Mouse (Mus musculus) MEL (cell line): ENCODE data around the gene Foxd2. TPM values are rescaled to one million over a fixed set of nuclear protein-coding genes. Genes with fewer than 3 reads are reported as not detected.

Experiments
- DNase-seq: peaks from one replicate; pipeline ENCODE4 v3.0.0; 2011; ENCODE audit warnings: low read depth, low spot score
- H3K27ac ChIP-seq: 2 replicates; pipeline ENCODE4 v1.5.1; 2012; ENCODE audit warnings: low read depth, mild to moderate bottlenecking, control low read depth, low read length, moderate library complexity; ENCODE audit not compliant: control insufficient read depth
- H3K27me3 ChIP-seq, 2 experiments: fragments of 150-350 bp in 1 of 2; sonication (generic) in 1 of 2; 2 replicates each; pipeline ENCODE4 v1.6.1; 2012; ENCODE audit warnings: low read length in 2 of 2, mild to moderate bottlenecking in 2 of 2, improper control_type of control experiment in 1 of 2, moderate library complexity in 1 of 2; ENCODE audit not compliant: insufficient read depth in 2 of 2, control insufficient read depth in 1 of 2
- H3K36me3 ChIP-seq, 2 experiments: 2 replicates each; pipeline ENCODE4 v1.6.1; 2012 to 2014; ENCODE audit warnings: low read length in 2 of 2, improper control_type of control experiment in 1 of 2, inconsistent platforms in 1 of 2, mild to moderate bottlenecking in 1 of 2; ENCODE audit not compliant: insufficient read depth in 2 of 2, control insufficient read depth in 1 of 2
- H3K4me1 ChIP-seq, 2 experiments: fragments of 150-350 bp in 1 of 2; sonication (generic) in 1 of 2; 2 replicates each; pipeline ENCODE4 v1.6.1; 2012; ENCODE audit warnings: low read length in 2 of 2, improper control_type of control experiment in 1 of 2, mild to moderate bottlenecking in 1 of 2; ENCODE audit not compliant: insufficient read depth in 2 of 2, control insufficient read depth in 1 of 2
- H3K4me3 ChIP-seq, 2 experiments: fragments of 150-350 bp in 1 of 2; sonication (generic) in 1 of 2; 2 replicates each; pipeline ENCODE4 v1.5.1; 2012; ENCODE audit warnings: low read depth in 2 of 2, low read length in 2 of 2, mild to moderate bottlenecking in 2 of 2, moderate library complexity in 2 of 2, control low read depth in 1 of 2, improper control_type of control experiment in 1 of 2; ENCODE audit not compliant: control insufficient read depth in 1 of 2, insufficient read depth in 1 of 2
- H3K79me2 ChIP-seq: 2 replicates; pipeline ENCODE4 v1.6.1; 2012; ENCODE audit warnings: mild to moderate bottlenecking, low read length, moderate library complexity; ENCODE audit not compliant: control insufficient read depth, poor library complexity, insufficient read depth
- H3K9ac ChIP-seq: 2 replicates; pipeline ENCODE4 v1.6.1; 2012; ENCODE audit warnings: low read depth, mild to moderate bottlenecking, control low read depth, low read length, moderate library complexity; ENCODE audit not compliant: control insufficient read depth, poor library complexity, severe bottlenecking
- H3K9me3 ChIP-seq: fragments of 150-350 bp; sonication (generic); replicated peaks from 2 replicates; pipeline ENCODE4 v1.6.1; 2012; ENCODE audit warnings: mild to moderate bottlenecking, low read length, improper control_type of control experiment, moderate library complexity; ENCODE audit not compliant: insufficient read depth
- CHD2 ChIP-seq: IDR thresholded peaks from 2 replicates; pipeline ENCODE4 v1.6.1; 2011; ENCODE audit warnings: low read length, improper control_type of control experiment
- CTCF ChIP-seq, 3 experiments: IDR thresholded peaks in 2 of 3; conservative IDR thresholded peaks in 1 of 3; 2 replicates each; pipeline ENCODE4 v1.5.1; 2011 to 2012; ENCODE audit warnings: low read length in 3 of 3, low read depth in 2 of 3, mild to moderate bottlenecking in 2 of 3, improper control_type of control experiment in 1 of 3, inconsistent platforms in 1 of 3, mixed read lengths in 1 of 3, moderate library complexity in 1 of 3; ENCODE audit not compliant: control insufficient read depth in 1 of 3, insufficient read depth in 1 of 3, poor library complexity in 1 of 3, severe bottlenecking in 1 of 3
- GATA1 ChIP-seq: IDR thresholded peaks from 2 replicates; pipeline ENCODE4 v1.6.1; 2011; ENCODE audit warnings: low read depth, low read length, improper control_type of control experiment
- HCFC1 ChIP-seq: IDR thresholded peaks from 2 replicates; pipeline ENCODE4 v1.6.1; 2012; ENCODE audit warnings: low read depth, mild to moderate bottlenecking, inconsistent platforms, low read length, improper control_type of control experiment, moderate library complexity
- MAFK ChIP-seq: IDR thresholded peaks from 2 replicates; pipeline ENCODE4 v1.6.1; 2011; ENCODE audit warnings: low read depth, mild to moderate bottlenecking, low read length, improper control_type of control experiment, borderline replicate concordance
- MAZ ChIP-seq: IDR thresholded peaks from 2 replicates; pipeline ENCODE4 v1.6.1; 2012; ENCODE audit warnings: low read depth, mild to moderate bottlenecking, inconsistent platforms, low read length, improper control_type of control experiment
- MYB ChIP-seq: IDR thresholded peaks from 2 replicates; pipeline ENCODE4 v1.6.1; 2011; ENCODE audit warnings: mild to moderate bottlenecking, low read depth, low read length, improper control_type of control experiment
- MYC ChIP-seq: IDR thresholded peaks from 2 replicates; pipeline ENCODE4 v1.6.1; 2011; ENCODE audit warnings: low read depth, mild to moderate bottlenecking, low read length, improper control_type of control experiment, moderate library complexity
- NELFE ChIP-seq: IDR thresholded peaks from 2 replicates; pipeline ENCODE4 v1.6.1; 2011; ENCODE audit warnings: low read depth, low read length, improper control_type of control experiment
- NRF1 ChIP-seq: IDR thresholded peaks from 2 replicates; pipeline ENCODE4 v1.6.1; 2014; ENCODE audit warnings: low read depth, mild to moderate bottlenecking, inconsistent platforms, low read length, improper control_type of control experiment, moderate library complexity; ENCODE audit not compliant: poor library complexity, insufficient read depth, severe bottlenecking
- POLR2AphosphoS2 ChIP-seq: IDR thresholded peaks from 2 replicates; pipeline ENCODE4 v1.6.1; 2011; ENCODE audit warnings: low read length, improper control_type of control experiment
- POLR2AphosphoS5 ChIP-seq: IDR thresholded peaks from 2 replicates; pipeline ENCODE4 v1.6.1; 2012; ENCODE audit warnings: low read depth, borderline replicate concordance, mild to moderate bottlenecking, inconsistent platforms, low read length, moderate library complexity, mixed read lengths
- RAD21 ChIP-seq: IDR thresholded peaks from 2 replicates; pipeline ENCODE4 v1.6.1; 2011; ENCODE audit warnings: mild to moderate bottlenecking, low read depth, low read length, improper control_type of control experiment
- RCOR1 ChIP-seq: IDR thresholded peaks from 2 replicates; pipeline ENCODE4 v1.6.1; 2012; ENCODE audit warnings: low read depth, mild to moderate bottlenecking, inconsistent platforms, low read length, improper control_type of control experiment
- TAL1 ChIP-seq: IDR thresholded peaks from 2 replicates; pipeline ENCODE4 v1.6.1; 2012; ENCODE audit warnings: mild to moderate bottlenecking, inconsistent platforms, low read length, moderate library complexity, mixed read lengths
- UBTF ChIP-seq: IDR thresholded peaks from 2 replicates; pipeline ENCODE4 v1.6.1; 2012; ENCODE audit warnings: low read depth, mild to moderate bottlenecking, inconsistent platforms, low read length, improper control_type of control experiment, moderate library complexity, borderline replicate concordance; ENCODE audit not compliant: insufficient read depth
- USF2 ChIP-seq, 2 experiments: IDR thresholded peaks; 2 replicates each; pipeline ENCODE4 v1.6.1; 2011 to 2012; ENCODE audit warnings: improper control_type of control experiment in 2 of 2, low read length in 2 of 2, borderline replicate concordance in 1 of 2, inconsistent platforms in 1 of 2, low read depth in 1 of 2, mild to moderate bottlenecking in 1 of 2; ENCODE audit not compliant: insufficient read depth in 1 of 2
- ZNF384 ChIP-seq: IDR thresholded peaks from 2 replicates; pipeline ENCODE4 v1.6.1; 2012; ENCODE audit warnings: low read depth, mild to moderate bottlenecking, inconsistent platforms, low read length, improper control_type of control experiment
- polyA plus RNA-seq, 2 experiments: library from polyadenylated mRNA; stranded (reverse) in 1 of 2; unstranded in 1 of 2; fragments of >175 nt in 1 of 2; fragments of >200 nt in 1 of 2; gene quantifications; 2 replicates each; pipeline versions ENCODE4 v1.2.1 to v1.2.4; 2012; ENCODE audit warnings: low replicate concordance in 2 of 2, low read depth in 1 of 2; ENCODE audit not compliant: insufficient read length in 2 of 2, insufficient read depth in 1 of 2, missing spikeins in 1 of 2
- total RNA-seq: library from RNA; depleted of rRNA; stranded (reverse); fragments of 300-350 nt; gene quantifications from 2 replicates; pipeline ENCODE4 v1.2.3, GENCODE M21; 2012

The Foxd2 gene
- total and polyA plus RNA-seq, 3 experiments, result 0.73 to 1.1 TPM; not detected in 1

- Histone ChIP-seq H3K9me3 (no peaks in the 10 kb centered on the region), H3K4me3 (no peak overlapping the region), H3K4me1 (no peaks in the 10 kb centered on the region), H3K9ac (no peak overlapping the region), H3K79me2 (no peaks in the 10 kb centered on the region), H3K36me3 (no peaks in the 10 kb centered on the region), H3K27ac (no peak overlapping the region), H3K27me3 (peaks cover 2 to 3% of the 10 kb centered on the region in 2 experiments; a peak in 2 of 4 replicates)
- TF ChIP-seq CTCF (IDR thresholded peaks at IDR 0.05 in 2 of 3, conservative IDR thresholded peaks at IDR 0.05 in 1 of 3; ENCODE audit: control insufficient read depth in 1 of 3, insufficient read depth in 1 of 3, low read depth in 2 of 3, low read length in 3 of 3, poor library complexity in 1 of 3, severe bottlenecking in 1 of 3), result no peak
- DNase-seq, result no peak
These were observed 33.4 kb upstream of the Foxd2 start for GRCm38 (mm10) chr4:114942112-114942511.

- Histone ChIP-seq H3K79me2 (no peaks in the 10 kb centered on the region), H3K27me3 (peaks cover 2 to 3% of the 10 kb centered on the region in 2 experiments; a peak in 2 of 4 replicates), H3K27ac (no peak overlapping the region), H3K9me3 (no peaks in the 10 kb centered on the region), H3K36me3 (no peaks in the 10 kb centered on the region), H3K9ac (no peak overlapping the region), H3K4me3 (no peak overlapping the region), H3K4me1 (no peaks in the 10 kb centered on the region)
- TF ChIP-seq TAL1, result no peak
- TF ChIP-seq RAD21, result no peak
- no peak for TF ChIP-seq MYB
- no peak for TF ChIP-seq HCFC1
- TF ChIP-seq ZNF384, result no peak
- no peak for TF ChIP-seq MYC
- no peak for TF ChIP-seq RCOR1
- no peak for TF ChIP-seq NRF1
- TF ChIP-seq USF2 (IDR thresholded peaks at IDR 0.05; ENCODE audit: borderline replicate concordance in 1 of 2, insufficient read depth in 1 of 2, low read depth in 1 of 2, low read length in 2 of 2), result no peak
- no peak for TF ChIP-seq POLR2AphosphoS5
- no peak for TF ChIP-seq CTCF (IDR thresholded peaks at IDR 0.05 in 2 of 3, conservative IDR thresholded peaks at IDR 0.05 in 1 of 3; ENCODE audit: control insufficient read depth in 1 of 3, insufficient read depth in 1 of 3, low read depth in 2 of 3, low read length in 3 of 3, poor library complexity in 1 of 3, severe bottlenecking in 1 of 3)
- no peak for TF ChIP-seq MAFK
- no peak for TF ChIP-seq CHD2
- no peak for TF ChIP-seq UBTF
- TF ChIP-seq MAZ, result no peak
- no peak for TF ChIP-seq POLR2AphosphoS2
- no peak for TF ChIP-seq NELFE
- TF ChIP-seq GATA1, result no peak
- DNase-seq, result no peak
These were observed 32.6 kb upstream of the Foxd2 start for GRCm38 (mm10) chr4:114941311-114941710.
